Mouse (Mus musculus) heart, adult 2 months (tissue): ENCODE data around the gene Atg7.

Source experiments
- CTCF ChIP-seq: fragments of 200-600 bp; IDR thresholded peaks from 2 replicates; pipeline ENCODE4 v1.8.1; 2022; ENCODE audit warnings: antibody characterized with exemption, mild to moderate bottlenecking, moderate library complexity
- EP300 ChIP-seq: fragments of 200-500 bp; IDR thresholded peaks from 2 replicates; pipeline ENCODE4 v1.6.1; 2011; ENCODE audit warnings: low read depth, low read length, control low read depth; ENCODE audit not compliant: insufficient read depth
- POLR2A ChIP-seq: fragments of 200-500 bp; IDR thresholded peaks from 2 replicates; pipeline ENCODE4 v1.6.1; 2011; ENCODE audit warnings: mild to moderate bottlenecking, low read depth, low read length, control low read depth; ENCODE audit not compliant: insufficient read depth

- TF ChIP-seq CTCF (no peak), POLR2A (no peak), EP300 (no peak)
Measured at GRCm38 (mm10) chr6:114871010-114871660, 228.2 kb downstream of the Atg7 start.
